Mouse (Mus musculus) liver, adult 2 months (tissue): ENCODE measurements around the gene Colgalt2.

Experiments used
- CTCF ChIP-seq: fragments of 200-500 bp; IDR thresholded peaks from 2 replicates; pipeline ENCODE4 v1.5.1; 2011; ENCODE audit warnings: low read depth, low read length, control low read depth
- POLR2A ChIP-seq: fragments of 200-500 bp; IDR thresholded peaks from 2 replicates; pipeline ENCODE4 v1.6.1; 2011; ENCODE audit warnings: low read length, control low read depth; ENCODE audit not compliant: insufficient read depth; ENCODE audit errors: extremely low read depth

GRCm38 (mm10) chr1:152466280-152466679 lies 66.7 kb downstream of the Colgalt2 start:
- TF ChIP-seq CTCF, result no peak
- no peak for TF ChIP-seq POLR2A
